Mouse (Mus musculus) forebrain, embryonic 15.5 days (tissue): ENCODE data around the gene Klk1b8. TPM values are rescaled to one million over a fixed set of nuclear protein-coding genes. Genes with fewer than 3 reads are reported as not detected.

ENCODE experiments used
- polyA plus RNA-seq: library from polyadenylated mRNA; unstranded; fragments of >200 nt; fragmentation: Nextera tagmentation; extraction: Ambion mirVana; gene quantifications from 2 replicates; pipeline ENCODE4 v1.2.1, GENCODE M21; 2015

Klk1b8 gene
- polyA plus RNA-seq, 1 experiment from 2014 or later = not detected

Other genes with a start within 250 kb of the Klk1b8 start
- gene Klk13, start 238.1 kb upstream of the Klk1b8 start, polyA plus RNA-seq = not detected in 2 replicates
- gene Klk12, start 181.8 kb upstream of the Klk1b8 start, polyA plus RNA-seq = not detected in 2 replicates
- gene Klk11, start 176.1 kb upstream of the Klk1b8 start, polyA plus RNA-seq = not detected in 2 replicates
- 0.17 and 0.36 TPM in 2 replicates for gene Klk10, start 169.6 kb upstream of the Klk1b8 start, polyA plus RNA-seq
- not detected in 2 replicates for gene Klk9, start 158.8 kb upstream of the Klk1b8 start, polyA plus RNA-seq
- gene Klk8, start 153.1 kb upstream of the Klk1b8 start, polyA plus RNA-seq = 4.8 and 6.4 TPM in 2 replicates
- not detected in 2 replicates for gene Klk7, start 139.4 kb upstream of the Klk1b8 start, polyA plus RNA-seq
- not detected in 2 replicates for gene Klk6, start 126.2 kb upstream of the Klk1b8 start, polyA plus RNA-seq
- not detected in 2 replicates for gene Klk5, start 108.7 kb upstream of the Klk1b8 start, polyA plus RNA-seq
- gene Klk4, start 69.5 kb upstream of the Klk1b8 start, polyA plus RNA-seq = 0.24 and 0.59 TPM in 2 replicates
- gene Klk15, start 16.9 kb upstream of the Klk1b8 start, polyA plus RNA-seq = not detected in 2 replicates
- gene Klk1b1, start 16.1 kb downstream of the Klk1b8 start, polyA plus RNA-seq = not detected in 2 replicates
- gene Klk1b9, start 25.4 kb downstream of the Klk1b8 start, polyA plus RNA-seq = not detected in 2 replicates
- gene Klk1b11, start 45.2 kb downstream of the Klk1b8 start, polyA plus RNA-seq = not detected in 2 replicates
- not detected in 2 replicates for gene Klk1b26, start 61.5 kb downstream of the Klk1b8 start, polyA plus RNA-seq
- not detected in 2 replicates for gene Klk1b27, start 101.6 kb downstream of the Klk1b8 start, polyA plus RNA-seq
- gene Klk1b21, start 151.7 kb downstream of the Klk1b8 start, polyA plus RNA-seq = not detected in 2 replicates
- gene Klk1b22, start 162.0 kb downstream of the Klk1b8 start, polyA plus RNA-seq = not detected in 2 replicates
- not detected in 2 replicates for gene Klk1b16, start 186.1 kb downstream of the Klk1b8 start, polyA plus RNA-seq
- not detected in 2 replicates for gene Klk1b24, start 237.6 kb downstream of the Klk1b8 start, polyA plus RNA-seq
- gene Klk1b3, start 247.5 kb downstream of the Klk1b8 start, polyA plus RNA-seq = not detected in 2 replicates